Mouse (Mus musculus): ENCODE results near the gene Ugt1a6a. TPM values are rescaled to one million over a fixed set of nuclear protein-coding genes. Genes with fewer than 3 reads are reported as not detected.
"Not testable (repeated sequence)": the region's sequence is repeated elsewhere in the genome, so short reads cannot be mapped to it uniquely, and the experiment has no call there.

The Ugt1a6a gene
- polyA plus RNA-seq, 1 experiment from 2014 or later, result 2.5 TPM

GRCm38 (mm10) chr1:88145278-88145677 lies 10.7 kb downstream of the Ugt1a6a start:
- 79% methylated on average over 2 of the region's 2 CpGs for WGBS
- not testable (repeated sequence) for H3K27ac ChIP-seq (ENCODE audit: low read length); H3K4me2 ChIP-seq (ENCODE audit: low read length); ATAC-seq; H3K27me3 ChIP-seq (ENCODE audit: control insufficient read depth, insufficient read depth, low read depth, low read length); H3K9me3 ChIP-seq (replicated peaks; ENCODE audit: control insufficient read depth, low read length, poor library complexity, severe bottlenecking); H3K4me1 ChIP-seq (ENCODE audit: control insufficient read depth, insufficient read depth, low read length); H3K36me3 ChIP-seq (ENCODE audit: control insufficient read depth, insufficient read depth, low read length); H3K4me3 ChIP-seq (ENCODE audit: low read depth, low read length); H3K9ac ChIP-seq (ENCODE audit: low read depth, low read length)

DNA sequence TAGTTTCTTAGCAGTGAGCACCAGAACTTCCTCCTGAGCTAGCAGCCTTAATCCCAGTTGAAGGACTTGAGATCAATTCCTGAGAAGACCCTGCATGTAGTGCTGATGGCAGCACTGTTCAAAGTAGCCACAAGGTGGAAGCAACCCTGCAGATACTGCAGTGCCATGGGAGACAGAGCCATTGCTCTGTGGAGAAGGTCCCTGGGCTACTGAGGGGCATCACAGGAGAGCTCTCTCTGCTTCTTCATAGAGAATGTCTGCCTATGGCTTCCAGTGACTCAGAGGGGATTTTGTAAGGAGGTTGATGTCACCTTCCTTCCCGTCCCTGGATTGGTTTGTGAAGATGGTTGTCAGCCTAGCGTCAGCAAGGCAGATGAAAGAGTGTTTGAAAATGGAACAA lies 15.5 kb downstream of the Ugt1a6a start:
- not testable (repeated sequence) for ATAC-seq; H3K9me3 ChIP-seq (replicated peaks; ENCODE audit: control insufficient read depth, low read length, poor library complexity, severe bottlenecking); H3K27ac ChIP-seq (ENCODE audit: low read length); H3K36me3 ChIP-seq (ENCODE audit: control insufficient read depth, insufficient read depth, low read length); H3K27me3 ChIP-seq (ENCODE audit: control insufficient read depth, insufficient read depth, low read depth, low read length); H3K4me2 ChIP-seq (ENCODE audit: low read length); H3K4me1 ChIP-seq (ENCODE audit: control insufficient read depth, insufficient read depth, low read length); H3K9ac ChIP-seq (ENCODE audit: low read depth, low read length); H3K4me3 ChIP-seq (ENCODE audit: low read depth, low read length)
- 64% methylated on average over 2 of the region's 2 CpGs for WGBS

GRCm38 (mm10) chr1:88158430-88158829 lies 23.8 kb downstream of the Ugt1a6a start:
- no peak overlapping the region for H3K4me3 ChIP-seq (ENCODE audit: low read depth, low read length)
- no peaks in the 10 kb centered on the region for H3K4me1 ChIP-seq (ENCODE audit: control insufficient read depth, insufficient read depth, low read length)
- H3K4me2 ChIP-seq (ENCODE audit: low read length), result no peak overlapping the region
- no peak overlapping the region for H3K9ac ChIP-seq (ENCODE audit: low read depth, low read length)
- H3K36me3 ChIP-seq (ENCODE audit: control insufficient read depth, insufficient read depth, low read length), result no peaks in the 10 kb centered on the region
- no peak overlapping the region for H3K27ac ChIP-seq (ENCODE audit: low read length)
- 93% methylated on average over 2 of the region's 2 CpGs for WGBS
- H3K9me3 ChIP-seq (replicated peaks; ENCODE audit: control insufficient read depth, low read length, poor library complexity, severe bottlenecking), result no peaks in the 10 kb centered on the region
- no peaks in the 10 kb centered on the region for H3K27me3 ChIP-seq (ENCODE audit: control insufficient read depth, insufficient read depth, low read depth, low read length)
- no peak for ATAC-seq

GRCm38 (mm10) chr1:88165711-88166110 lies 31.1 kb downstream of the Ugt1a6a start, which contains the start of gene Ugt1a5:
TSS of gene Ugt1a5 (plus strand) at chr1:88166012.
- Histone ChIP-seq H3K4me3 (ENCODE audit: low read depth, low read length) (no peak within 1 kb of the TSS), H3K27ac (ENCODE audit: low read length) (no peak within 1 kb of the TSS), H3K4me1 (ENCODE audit: control insufficient read depth, insufficient read depth, low read length) (no peaks in the 10 kb centered on the region), H3K4me2 (ENCODE audit: low read length) (no peak within 1 kb of the TSS), H3K9ac (ENCODE audit: low read depth, low read length) (no peak within 1 kb of the TSS), H3K27me3 (ENCODE audit: control insufficient read depth, insufficient read depth, low read depth, low read length) (no peaks in the 10 kb centered on the region), H3K36me3 (ENCODE audit: control insufficient read depth, insufficient read depth, low read length) (no peaks in the 10 kb centered on the region), H3K9me3 (replicated peaks; ENCODE audit: control insufficient read depth, low read length, poor library complexity, severe bottlenecking) (no peaks in the 10 kb centered on the region)
- WGBS, result 79% methylated on average over 5 of the region's 5 CpGs
- no peak for ATAC-seq

- not testable (repeated sequence) for H3K4me3 ChIP-seq (ENCODE audit: low read depth, low read length); H3K36me3 ChIP-seq (ENCODE audit: control insufficient read depth, insufficient read depth, low read length); H3K4me1 ChIP-seq (ENCODE audit: control insufficient read depth, insufficient read depth, low read length); H3K9me3 ChIP-seq (replicated peaks; ENCODE audit: control insufficient read depth, low read length, poor library complexity, severe bottlenecking); H3K9ac ChIP-seq (ENCODE audit: low read depth, low read length); H3K27ac ChIP-seq (ENCODE audit: low read length); H3K27me3 ChIP-seq (ENCODE audit: control insufficient read depth, insufficient read depth, low read depth, low read length); ATAC-seq; H3K4me2 ChIP-seq (ENCODE audit: low read length)
- WGBS, result 91% methylated on average over 5 of the region's 7 CpGs
Observed at GRCm38 (mm10) chr1:88172190-88172589, 37.6 kb downstream of the Ugt1a6a start.

- no peaks in the 10 kb centered on the region; the same call in 1 of the 2 replicates for H3K27me3 ChIP-seq (ENCODE audit: control insufficient read depth, insufficient read depth, low read depth, low read length)
- ATAC-seq, result no peak
- no peak overlapping the region for H3K4me3 ChIP-seq (ENCODE audit: low read depth, low read length)
- no peak overlapping the region for H3K9ac ChIP-seq (ENCODE audit: low read depth, low read length)
- no peaks in the 10 kb centered on the region for H3K4me1 ChIP-seq (ENCODE audit: control insufficient read depth, insufficient read depth, low read length)
- 81% methylated on average over 1 of the region's 1 CpGs for WGBS
- H3K36me3 ChIP-seq (ENCODE audit: control insufficient read depth, insufficient read depth, low read length), result no peaks in the 10 kb centered on the region
- peaks cover 2% of the 10 kb centered on the region; the same call in 1 of the 2 replicates for H3K9me3 ChIP-seq (replicated peaks; ENCODE audit: control insufficient read depth, low read length, poor library complexity, severe bottlenecking)
- H3K4me2 ChIP-seq (ENCODE audit: low read length), result no peak overlapping the region
- no peak overlapping the region for H3K27ac ChIP-seq (ENCODE audit: low read length)
Observed at GRCm38 (mm10) chr1:88179657-88180056, 45.0 kb downstream of the Ugt1a6a start.

- no peak overlapping the region for H3K4me3 ChIP-seq (ENCODE audit: low read depth, low read length)
- ATAC-seq, result no peak
- H3K9me3 ChIP-seq (replicated peaks; ENCODE audit: control insufficient read depth, low read length, poor library complexity, severe bottlenecking), result no peaks in the 10 kb centered on the region
- H3K9ac ChIP-seq (ENCODE audit: low read depth, low read length), result no peak overlapping the region
- no peaks in the 10 kb centered on the region for H3K4me1 ChIP-seq (ENCODE audit: control insufficient read depth, insufficient read depth, low read length)
- H3K27ac ChIP-seq (ENCODE audit: low read length), result no peak overlapping the region
- no peak overlapping the region for H3K4me2 ChIP-seq (ENCODE audit: low read length)
- WGBS, result 94% methylated on average over 5 of the region's 5 CpGs
- no peaks in the 10 kb centered on the region for H3K36me3 ChIP-seq (ENCODE audit: control insufficient read depth, insufficient read depth, low read length)
- no peaks in the 10 kb centered on the region for H3K27me3 ChIP-seq (ENCODE audit: control insufficient read depth, insufficient read depth, low read depth, low read length)
Observed at GRCm38 (mm10) chr1:88186325-88186935, 51.8 kb downstream of the Ugt1a6a start.

DNA sequence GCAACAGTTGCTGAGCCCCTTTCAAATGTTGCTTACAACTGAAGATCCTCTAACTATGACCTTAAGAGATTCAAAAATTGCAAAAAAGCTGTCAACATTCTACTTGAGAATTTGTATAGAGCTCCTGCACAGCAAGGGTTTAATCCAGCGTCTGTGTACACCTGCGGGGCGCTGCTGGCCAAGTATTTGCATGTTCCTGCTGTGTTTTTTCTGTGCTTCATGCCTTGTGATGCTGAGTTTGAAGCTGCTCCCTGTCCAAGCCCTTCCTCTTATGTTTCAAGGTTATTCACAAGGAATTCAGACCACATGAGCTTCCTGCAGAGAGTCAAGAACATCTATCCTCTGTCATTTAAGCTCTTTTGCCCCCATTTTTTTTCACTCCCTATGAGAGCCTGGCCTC lies 57.5 kb downstream of the Ugt1a6a start:
- H3K4me3 ChIP-seq (ENCODE audit: low read depth, low read length), result no peak overlapping the region
- 64% methylated on average over 3 of the region's 3 CpGs for WGBS
- H3K27ac ChIP-seq (ENCODE audit: low read length), result no peak overlapping the region

DNA sequence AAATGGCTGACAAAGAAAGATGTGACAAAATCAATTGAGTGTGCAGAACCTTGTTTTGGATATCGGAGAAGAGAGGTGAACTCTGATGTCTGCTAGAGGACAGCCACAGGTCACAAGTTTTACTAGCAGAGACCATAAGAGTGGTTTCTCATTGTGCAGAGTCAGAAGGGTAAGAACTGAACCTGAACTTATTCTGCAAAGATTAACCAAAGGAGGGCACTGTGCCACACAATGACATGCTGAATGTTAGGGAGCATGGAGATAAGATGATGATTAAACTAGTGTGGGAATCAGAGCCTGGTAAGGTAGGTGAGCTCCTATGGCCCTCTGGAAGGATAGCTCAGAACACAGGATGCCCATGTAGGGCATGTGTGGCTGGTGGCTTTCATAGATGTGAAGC lies 61.1 kb downstream of the Ugt1a6a start:
- H3K36me3 ChIP-seq (ENCODE audit: control insufficient read depth, insufficient read depth, low read length), result no peaks in the 10 kb centered on the region
- WGBS, result 89% methylated on average over 1 of the region's 1 CpGs
- H3K4me3 ChIP-seq (ENCODE audit: low read depth, low read length), result no peak overlapping the region
- H3K9ac ChIP-seq (ENCODE audit: low read depth, low read length), result no peak overlapping the region
- H3K4me2 ChIP-seq (ENCODE audit: low read length), result no peak overlapping the region
- H3K4me1 ChIP-seq (ENCODE audit: control insufficient read depth, insufficient read depth, low read length), result no peaks in the 10 kb centered on the region
- ATAC-seq, result no peak
- H3K27me3 ChIP-seq (ENCODE audit: control insufficient read depth, insufficient read depth, low read depth, low read length), result no peaks in the 10 kb centered on the region
- no peaks in the 10 kb centered on the region for H3K9me3 ChIP-seq (replicated peaks; ENCODE audit: control insufficient read depth, low read length, poor library complexity, severe bottlenecking)
- no peak overlapping the region for H3K27ac ChIP-seq (ENCODE audit: low read length)

More for the DNA sequence above, 57.5 kb downstream of the Ugt1a6a start:
- H3K36me3 ChIP-seq (ENCODE audit: control insufficient read depth, insufficient read depth, low read length), result no peaks in the 10 kb centered on the region
- no peaks in the 10 kb centered on the region for H3K27me3 ChIP-seq (ENCODE audit: control insufficient read depth, insufficient read depth, low read depth, low read length)
- no peak overlapping the region for H3K4me2 ChIP-seq (ENCODE audit: low read length)
- ATAC-seq, result no peak
- H3K9ac ChIP-seq (ENCODE audit: low read depth, low read length), result no peak overlapping the region
- H3K4me1 ChIP-seq (ENCODE audit: control insufficient read depth, insufficient read depth, low read length), result no peaks in the 10 kb centered on the region
- no peaks in the 10 kb centered on the region for H3K9me3 ChIP-seq (replicated peaks; ENCODE audit: control insufficient read depth, low read length, poor library complexity, severe bottlenecking)

Measured in midbrain, embryonic 16.5 days (tissue).